Mouse (Mus musculus) heart, adult 9 months (tissue): ENCODE data around the gene Hacd2.
A peak's percentile ranks its signal among the peaks of the same experiment; 100 is the strongest.

ENCODE experiments used
- DNase-seq, 2 experiments: peaks; one replicate each; pipeline ENCODE4 v3.0.0; 2022; ENCODE audit warnings: low spot score in 2 of 2

Hacd2 gene

GRCm38 (mm10) chr16:35113496-35113895 is 91.3 kb downstream of the Hacd2 start:
- no peak for DNase-seq

GRCm38 (mm10) chr16:35116328-35116956 is 94.2 kb downstream of the Hacd2 start:
- no peak for DNase-seq

DNA sequence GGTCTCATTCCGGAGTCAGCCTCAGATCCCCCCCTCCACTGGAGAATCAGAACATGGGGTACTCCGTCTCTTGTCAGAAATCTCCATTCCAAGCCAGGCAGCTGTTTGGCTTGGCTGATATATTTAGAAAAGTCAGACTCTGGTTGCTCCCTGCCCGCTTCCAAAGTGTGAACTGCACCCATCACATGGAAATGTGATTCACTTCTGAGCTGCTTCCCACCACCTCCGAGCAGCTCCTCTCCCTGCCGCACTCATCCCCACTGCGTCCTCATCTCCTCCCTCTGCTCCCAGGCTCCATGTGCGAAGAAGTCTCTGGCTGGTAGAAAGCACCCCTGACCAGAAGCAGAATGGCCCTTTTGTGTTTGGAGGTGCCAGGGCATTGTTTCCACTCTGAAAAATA is 95.2 kb downstream of the Hacd2 start:
- peak in 1 of 2 experiments; percentile 21 for DNase-seq

DNA sequence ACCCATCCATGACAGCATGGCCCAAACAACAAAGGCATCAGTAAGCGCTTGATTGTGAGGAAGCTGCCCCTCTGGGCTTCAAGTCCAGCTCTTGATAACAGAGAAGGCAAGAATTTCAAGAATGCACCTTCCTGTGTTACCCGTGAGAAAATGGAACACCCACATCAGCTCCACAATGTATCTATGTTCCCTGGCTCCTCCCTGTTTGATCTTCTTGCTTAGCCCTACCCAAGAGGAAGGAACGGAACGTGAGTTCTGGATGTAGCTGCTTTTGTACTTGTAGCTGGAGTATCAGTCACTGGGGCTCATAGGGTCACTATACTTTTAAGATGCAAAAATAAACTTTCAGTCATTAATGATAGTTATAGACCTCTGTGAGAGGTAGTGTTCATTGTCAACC is 98.4 kb downstream of the Hacd2 start:
- DNase-seq = no peak

DNA sequence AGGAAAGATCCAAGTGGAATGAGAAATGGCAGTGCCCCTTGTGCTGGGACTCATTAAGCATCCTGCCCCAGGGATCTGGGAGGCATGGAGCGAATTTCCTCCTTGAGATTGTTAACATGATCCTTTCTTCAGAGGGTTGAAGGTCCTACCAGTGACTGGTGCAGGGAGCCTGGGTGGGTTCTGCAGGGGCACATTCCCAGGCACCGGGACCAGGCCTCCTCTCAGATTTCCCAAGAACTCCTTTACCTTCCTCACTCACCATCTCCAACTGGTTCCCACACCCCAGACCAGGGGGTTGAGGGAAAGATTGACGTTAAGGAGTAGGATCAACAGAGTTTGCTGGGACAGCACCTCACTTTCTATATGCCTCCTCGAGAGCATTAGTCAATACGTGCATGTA is 105.0 kb downstream of the Hacd2 start:
- no peak for DNase-seq

DNA sequence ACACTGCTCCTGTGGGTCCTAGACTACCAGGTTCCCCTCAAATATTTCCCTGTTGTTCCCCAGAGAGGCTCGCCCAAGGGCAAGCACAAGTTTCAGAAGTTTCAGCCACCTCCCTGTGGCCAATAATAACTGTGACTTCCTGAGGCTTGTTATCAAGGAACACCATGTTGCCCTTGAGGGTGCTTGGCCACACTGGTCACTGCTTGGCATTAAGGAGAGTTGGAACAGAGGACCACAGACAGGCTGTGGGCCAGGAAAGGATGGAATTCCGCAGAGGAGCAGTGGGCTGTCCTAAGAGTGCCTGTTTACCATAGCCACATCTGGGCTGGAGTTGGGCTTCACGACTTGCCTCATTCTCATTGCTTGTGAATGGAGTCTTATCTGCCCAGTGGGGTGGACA is 107.9 kb downstream of the Hacd2 start:
- DNase-seq = peak; percentile 68 to 77

- DNase-seq = no peak
Observed at GRCm38 (mm10) chr16:35139416-35139815, 117.2 kb downstream of the Hacd2 start.

DNA sequence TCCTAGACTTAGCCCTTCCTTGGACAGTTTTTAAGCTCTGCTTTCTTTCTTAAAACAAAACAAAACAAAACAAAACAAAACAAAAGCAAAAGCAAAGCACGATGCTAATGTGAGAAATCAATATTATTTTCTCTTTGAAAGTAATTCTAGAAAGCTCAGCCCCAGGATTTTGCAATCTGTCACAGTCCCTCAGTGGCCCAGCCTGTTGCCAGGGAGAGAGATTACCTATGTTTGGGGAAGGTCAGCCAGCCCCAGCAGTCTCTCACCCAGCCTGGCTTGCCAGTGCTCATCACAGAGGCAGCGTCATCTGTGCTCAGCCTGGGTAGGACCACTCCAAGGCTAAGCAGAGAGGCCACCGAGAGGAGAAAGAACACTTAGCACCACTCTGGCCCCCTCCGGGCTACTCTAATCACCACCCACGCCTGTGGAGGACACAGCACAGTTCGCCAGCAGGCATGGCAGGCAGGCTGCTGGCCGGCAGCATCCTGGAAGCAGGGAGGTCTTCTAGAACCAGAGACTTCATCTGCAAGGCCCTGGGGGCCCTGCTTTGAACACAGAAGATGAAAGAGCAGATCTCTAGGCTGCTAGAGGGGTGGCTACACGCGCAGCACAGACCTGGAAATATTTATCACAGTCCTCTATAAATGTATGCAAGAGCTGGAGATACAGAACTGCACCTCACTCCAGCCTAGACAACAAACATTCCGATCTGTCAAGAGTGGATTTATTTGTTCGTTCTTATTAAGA is 117.8 kb downstream of the Hacd2 start:
- DNase-seq = no peak

DNA sequence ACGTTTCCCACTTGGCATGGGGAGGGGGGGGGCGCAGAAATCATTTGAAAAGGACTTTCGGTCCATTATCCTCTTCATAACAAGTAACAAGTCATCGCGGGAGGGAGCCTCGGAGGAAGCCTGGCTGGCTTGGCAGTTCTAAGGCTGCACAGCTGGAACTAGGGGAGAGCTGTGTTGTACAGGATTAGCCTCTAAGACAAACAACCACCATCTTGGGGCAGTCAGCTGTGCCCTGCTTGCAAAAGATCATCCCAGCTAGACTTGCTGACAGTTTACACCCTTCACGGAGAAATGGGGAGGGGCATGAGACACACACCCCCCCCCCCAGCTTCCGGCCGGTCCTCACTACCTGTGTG is 118.4 kb downstream of the Hacd2 start:
- no peak for DNase-seq

GRCm38 (mm10) chr16:35141839-35142238 is 119.6 kb downstream of the Hacd2 start:
- DNase-seq = no peak

DNA sequence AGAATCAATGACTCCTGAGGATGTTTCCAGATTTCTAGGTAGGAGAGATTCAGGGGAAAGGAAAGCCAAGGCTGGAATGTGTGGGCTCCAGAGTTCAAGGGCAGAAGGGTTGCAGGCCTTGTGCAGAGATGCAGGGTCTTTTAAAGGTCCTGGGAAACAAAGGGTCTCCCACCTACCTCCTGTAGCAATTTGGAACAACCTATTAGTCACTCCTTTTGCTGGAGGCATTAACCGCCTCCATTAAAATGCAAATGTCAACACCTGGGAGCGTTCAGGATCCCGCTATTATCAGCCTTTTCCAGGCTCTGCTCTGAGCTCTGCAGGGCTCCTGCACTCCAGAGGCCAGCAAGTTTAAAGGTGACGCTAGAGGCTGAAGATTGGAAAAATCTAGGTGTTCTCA is 123.9 kb downstream of the Hacd2 start:
- no peak for DNase-seq

- DNase-seq = peak in 1 of 2 experiments; percentile 21
Observed at GRCm38 (mm10) chr16:35153146-35153755, 131.0 kb downstream of the Hacd2 start.

GRCm38 (mm10) chr16:35154245-35154640 is 132.0 kb downstream of the Hacd2 start:
- DNase-seq = peak in 1 of 2 experiments; percentile 50

DNA sequence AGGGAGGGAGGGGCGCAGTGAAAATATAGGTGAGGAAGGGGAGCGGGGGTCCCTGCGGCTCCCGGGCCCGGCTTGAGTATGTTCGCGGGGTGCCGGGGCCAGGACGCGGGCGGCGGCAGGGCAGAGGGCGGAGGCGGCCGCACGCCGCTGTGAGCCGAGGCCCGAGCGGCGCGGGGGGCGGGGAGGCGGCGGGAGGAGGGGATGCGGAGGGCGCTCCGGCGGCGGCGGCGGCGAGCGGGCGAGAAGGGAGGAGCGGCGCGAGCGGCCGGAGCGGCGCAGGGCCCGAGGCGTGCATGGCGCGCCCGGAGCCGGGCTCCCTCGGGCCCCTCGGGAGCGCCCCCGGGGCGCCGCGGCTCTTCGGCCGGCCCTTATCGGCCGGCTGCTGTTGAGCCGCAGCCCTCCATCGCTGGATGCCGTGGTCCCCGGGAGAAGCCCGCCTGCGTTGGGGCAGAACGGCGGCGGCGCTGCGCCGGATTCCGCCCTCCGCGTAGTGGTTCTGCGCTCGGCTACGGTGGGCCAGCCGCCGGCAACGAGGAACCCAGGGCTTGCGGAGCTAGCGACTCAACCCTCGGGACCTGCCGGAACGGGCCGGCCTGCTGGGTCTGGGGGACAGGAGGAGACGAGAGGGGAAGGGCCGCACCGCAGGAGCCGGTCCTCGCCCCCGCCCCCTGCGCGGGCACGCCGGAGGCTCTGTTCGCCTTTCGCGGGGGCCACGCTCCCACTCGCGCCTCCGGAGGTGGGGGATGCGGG is 132.6 kb downstream of the Hacd2 start, which contains the start of gene Adcy5:
TSS of gene Adcy5 (plus strand) at position 237 of the 750 bp plus-strand sequence.
- peak in 1 of 2 experiments; percentile 8 for DNase-seq

DNA sequence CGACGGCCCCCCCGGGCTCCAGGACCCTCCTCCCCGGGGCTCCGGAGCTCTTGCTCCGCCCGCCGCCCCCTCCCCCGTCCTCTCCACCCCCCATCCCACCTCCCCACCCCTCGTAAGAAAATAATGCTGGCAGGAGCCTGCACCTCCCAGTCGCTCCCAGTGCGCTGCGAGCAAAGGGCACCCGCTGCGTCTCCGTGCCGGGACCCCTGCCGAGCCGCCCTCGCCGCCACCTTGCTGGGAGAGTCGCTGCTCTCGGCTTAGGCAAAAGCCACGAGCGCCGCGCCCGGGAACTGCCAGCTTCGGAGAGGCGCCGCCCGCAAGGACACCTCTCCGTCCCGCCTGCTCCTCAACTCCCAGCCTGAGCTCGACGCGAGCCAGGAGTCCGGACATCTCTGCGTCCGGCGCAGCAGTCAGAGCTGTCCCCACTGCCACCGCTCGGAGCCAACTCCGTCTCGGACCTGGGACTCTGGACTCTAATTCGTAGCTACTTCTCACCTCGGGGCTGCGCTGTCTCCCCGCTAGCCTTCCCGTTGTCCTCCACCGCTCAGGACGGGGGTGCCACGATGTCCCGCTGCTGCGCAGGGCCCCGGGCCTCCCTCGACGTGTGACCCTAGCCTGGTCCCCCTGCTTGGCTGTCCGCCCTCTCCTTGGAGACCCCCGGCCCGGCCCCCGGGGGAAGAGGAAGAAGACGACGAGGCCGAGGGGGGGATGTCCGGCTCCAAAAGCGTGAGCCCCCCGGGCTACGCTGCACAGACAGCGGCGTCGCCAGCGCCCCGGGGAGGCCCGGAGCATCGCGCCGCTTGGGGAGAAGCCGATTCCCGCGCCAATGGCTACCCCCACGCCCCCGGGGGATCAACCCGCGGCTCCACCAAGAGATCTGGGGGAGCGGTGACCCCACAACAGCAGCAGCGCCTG is 133.4 kb downstream of the Hacd2 start:
- peak; percentile 38 to 57 for DNase-seq

DNA sequence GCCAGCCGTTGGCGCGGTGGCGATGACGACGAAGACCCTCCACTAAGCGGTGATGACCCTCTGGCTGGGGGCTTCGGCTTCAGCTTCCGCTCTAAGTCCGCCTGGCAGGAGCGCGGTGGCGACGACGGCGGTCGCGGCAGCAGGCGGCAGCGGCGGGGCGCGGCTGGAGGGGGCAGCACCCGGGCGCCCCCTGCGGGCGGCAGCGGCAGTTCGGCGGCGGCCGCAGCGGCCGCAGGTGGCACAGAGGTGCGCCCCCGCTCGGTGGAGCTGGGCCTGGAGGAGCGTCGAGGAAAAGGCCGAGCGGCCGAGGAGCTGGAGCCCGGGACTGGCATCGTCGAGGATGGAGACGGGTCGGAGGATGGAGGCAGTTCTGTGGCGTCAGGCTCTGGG is 134.1 kb downstream of the Hacd2 start:
- no peak for DNase-seq

DNA sequence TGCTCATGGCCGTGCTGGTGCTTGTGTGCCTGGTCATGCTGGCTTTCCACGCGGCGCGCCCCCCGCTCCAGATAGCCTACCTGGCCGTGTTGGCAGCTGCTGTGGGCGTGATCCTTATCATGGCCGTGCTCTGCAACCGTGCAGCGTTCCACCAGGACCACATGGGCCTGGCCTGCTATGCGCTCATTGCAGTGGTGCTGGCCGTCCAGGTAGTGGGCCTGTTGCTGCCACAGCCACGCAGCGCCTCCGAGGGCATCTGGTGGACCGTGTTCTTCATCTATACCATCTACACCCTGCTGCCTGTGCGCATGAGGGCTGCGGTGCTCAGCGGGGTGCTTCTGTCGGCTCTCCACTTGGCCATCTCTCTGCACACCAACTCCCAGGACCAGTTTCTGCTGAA is 134.6 kb downstream of the Hacd2 start:
- no peak for DNase-seq
